Mouse (Mus musculus): Measurements from ENCODE around the gene Phldb1. TPM values are rescaled to one million over a fixed set of nuclear protein-coding genes. Genes with fewer than 3 reads are reported as not detected.

Phldb1 gene
- 2.0 and 4.8 TPM in 2 replicates for total RNA-seq (2023)

DNA sequence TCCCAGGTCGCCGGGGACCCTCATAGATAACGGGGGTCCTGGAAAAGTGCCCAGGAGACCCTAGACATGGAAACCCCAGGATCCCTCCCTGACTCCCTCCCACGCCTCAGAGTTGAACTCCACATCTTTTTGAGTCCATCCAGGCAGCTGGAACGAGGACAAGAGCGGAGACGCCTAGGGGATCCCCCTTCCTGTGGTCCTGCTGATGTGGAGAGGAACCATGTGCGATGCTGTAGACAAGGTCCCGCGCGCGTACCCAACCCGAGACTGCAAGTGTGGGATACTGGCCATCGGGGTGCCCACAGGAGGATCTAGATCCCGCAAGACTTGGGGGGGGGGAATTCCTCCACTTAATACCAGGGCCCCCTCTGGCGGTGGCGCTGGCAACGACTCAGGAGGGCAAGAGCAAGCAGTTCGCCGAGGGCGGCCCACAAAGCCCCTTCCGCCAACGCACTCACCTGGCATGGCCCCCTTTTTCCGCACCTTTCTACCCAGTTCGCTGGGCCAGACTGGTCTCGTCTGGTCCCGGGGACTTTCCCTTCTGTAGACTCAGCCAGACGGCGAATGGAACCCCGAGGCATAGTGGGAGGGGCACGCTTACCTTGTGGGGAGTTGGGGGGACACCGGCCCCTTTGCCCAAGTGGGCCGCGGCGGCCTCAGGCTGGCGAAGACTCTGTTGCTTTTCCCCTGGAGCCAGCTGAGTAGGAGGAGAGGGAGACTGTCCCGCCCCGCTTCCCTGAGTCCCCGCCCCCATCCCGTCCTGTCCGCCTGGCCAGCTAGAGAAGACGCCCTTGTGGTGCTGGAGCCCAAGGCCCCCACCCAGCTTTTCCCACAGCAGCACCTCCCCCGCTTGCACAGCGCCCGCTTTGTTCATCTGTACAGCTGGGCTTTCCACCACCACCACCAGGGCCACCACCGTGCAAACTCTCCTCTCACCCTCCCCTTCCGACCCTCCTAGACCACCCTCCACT lies at the start of gene Phldb1:
Phldb1 (minus strand) TSS at position 675 of the 971 bp plus-strand sequence.

DNA sequence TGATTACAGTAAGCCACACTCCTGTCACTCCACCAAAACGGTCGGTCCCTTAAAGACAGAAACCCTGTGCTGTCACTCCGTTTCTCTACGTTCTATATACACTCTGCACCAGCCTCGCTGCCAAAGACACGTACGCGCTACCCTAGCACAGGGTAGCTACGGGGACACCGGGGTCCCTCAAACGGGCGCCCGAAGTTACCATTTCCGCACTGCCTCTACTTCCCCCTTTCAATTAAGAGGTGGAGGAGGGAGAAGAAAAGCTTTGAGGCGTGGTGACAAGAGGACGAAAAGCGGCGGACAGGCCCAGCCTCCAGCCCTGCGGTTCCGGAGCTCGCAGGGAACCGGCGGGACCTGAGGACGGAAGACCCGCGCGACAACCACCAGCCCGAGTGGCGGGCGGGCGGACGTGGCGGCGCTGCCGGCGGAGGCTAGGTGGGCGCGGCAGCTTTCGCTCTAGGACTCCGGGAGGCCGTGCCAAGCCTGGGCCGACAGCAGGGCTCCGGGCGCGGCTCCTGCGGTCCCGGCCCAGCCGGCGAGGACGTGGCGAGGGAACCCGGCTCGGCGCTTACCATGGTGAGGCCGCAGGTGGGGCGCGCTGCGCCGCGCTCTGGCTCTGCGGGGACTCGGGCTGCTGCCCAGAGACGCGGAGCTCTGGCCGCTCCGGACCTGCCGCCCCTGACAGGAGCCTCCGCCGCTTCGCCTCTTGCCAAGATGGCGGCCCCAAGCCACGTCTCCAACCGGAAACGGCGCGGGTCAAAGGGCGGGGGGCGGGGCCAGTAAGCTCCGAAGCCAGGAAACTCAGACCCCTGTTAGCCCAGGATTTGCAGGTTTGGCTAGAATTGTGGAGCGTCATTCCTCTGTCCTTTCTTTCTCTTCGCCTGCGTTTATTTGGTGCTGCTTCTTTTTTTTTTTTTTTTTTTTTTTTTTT lies 32.4 kb upstream of the Phldb1 start, which contains the start of the genes Arcn1 and Ift46:
Arcn1 (minus strand) TSS at position 745 of the 928 bp plus-strand sequence.
Ift46 (plus strand) TSS at position 808 of the 928 bp plus-strand sequence.

DNA sequence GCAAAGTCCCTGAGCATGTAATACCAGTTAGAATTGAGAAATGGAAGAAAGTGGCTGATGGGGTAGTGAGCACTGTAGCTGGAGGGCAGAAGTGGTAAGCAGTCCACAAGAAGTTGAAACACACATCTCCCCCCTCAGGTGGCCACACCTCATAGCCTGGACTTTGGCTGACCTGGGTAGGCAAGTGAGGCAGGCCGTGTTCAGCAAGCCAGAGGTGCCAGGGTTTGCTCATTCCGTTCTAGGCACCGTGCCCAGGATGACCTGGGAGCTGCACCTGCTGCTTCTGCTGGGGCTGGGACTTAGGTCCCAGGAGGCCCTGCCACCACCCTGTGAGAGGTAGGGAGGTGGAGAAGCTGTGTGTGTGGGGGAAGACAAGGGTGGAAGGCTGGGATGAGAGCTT lies 62.0 kb downstream of the Phldb1 start, which contains the start of gene Treh:
Treh (plus strand) TSS at position 229 of the 400 bp plus-strand sequence.

Other genes starting within 250 kb of the Phldb1 start
- gene Cxcr5, start 173.3 kb downstream of the Phldb1 start, total RNA-seq (2023): 0.45 TPM in 1 of 2 replicates, not detected in the other
- gene Ddx6, start 130.3 kb downstream of the Phldb1 start, total RNA-seq (2023): 155 and 178 TPM in 2 replicates
- gene Treh, start 62.0 kb downstream of the Phldb1 start, total RNA-seq (2023): not detected in 2 replicates
- gene Arcn1, start 32.6 kb upstream of the Phldb1 start, total RNA-seq (2023): 109 and 136 TPM in 2 replicates
- 25.6 and 33.3 TPM in 2 replicates for gene Ift46, start 32.7 kb upstream of the Phldb1 start, total RNA-seq (2023)
- 0.92 and 1.3 TPM in 2 replicates for gene Tmem25, start 64.1 kb upstream of the Phldb1 start, total RNA-seq (2023)
- 1.3 TPM in 1 of 2 replicates, not detected in the other for gene Ttc36, start 67.9 kb upstream of the Phldb1 start, total RNA-seq (2023)
- 42.8 and 47.7 TPM in 2 replicates for gene Kmt2a, start 146.1 kb upstream of the Phldb1 start, total RNA-seq (2023)
- 155 and 185 TPM in 2 replicates for gene Atp5l, start 185.5 kb upstream of the Phldb1 start, total RNA-seq (2023)
- 63.4 and 71.4 TPM in 2 replicates for gene Ube4a, start 230.4 kb upstream of the Phldb1 start, total RNA-seq (2023)
- 0.47 and 0.93 TPM in 2 replicates for gene Cd3g, start 245.2 kb upstream of the Phldb1 start, total RNA-seq (2023)
- 100 and 121 TPM in 2 replicates for gene Cd3d, start 246.6 kb upstream of the Phldb1 start, total RNA-seq (2023)